Mouse (Mus musculus): ENCODE measurements around the gene Surf4.
A peak's percentile ranks its signal among the peaks of the same experiment; 100 is the strongest.
"Not testable (repeated sequence)": the region's sequence is repeated elsewhere in the genome, so short reads cannot be mapped to it uniquely, and the experiment has no call there.

Surf4 gene

GRCm38 (mm10) chr2:26905936-26906335 is 27.8 kb downstream of the Surf4 start:
- DNase-seq (ENCODE audit: low read depth in 2 of 2, low spot score in 2 of 2) = no peak

- no peak for DNase-seq (ENCODE audit: low read depth in 2 of 2, low spot score in 2 of 2)
Measured at GRCm38 (mm10) chr2:26903311-26903710, 30.4 kb downstream of the Surf4 start.

GRCm38 (mm10) chr2:26902467-26903220 is 31.1 kb downstream of the Surf4 start, which contains the start of gene Surf6:
Gene Surf6 (minus strand): TSS chr2:26902879.
- peak; percentile 96 to 97 for DNase-seq (ENCODE audit: low read depth in 2 of 2, low spot score in 2 of 2)

- no peak for DNase-seq (ENCODE audit: low read depth in 2 of 2, low spot score in 2 of 2)
Measured at GRCm38 (mm10) chr2:26901834-26902400, 31.8 kb downstream of the Surf4 start.

GRCm38 (mm10) chr2:26900731-26901130 is 33.0 kb downstream of the Surf4 start:
- DNase-seq (ENCODE audit: low read depth in 2 of 2, low spot score in 2 of 2) = no peak

- no peak for DNase-seq (ENCODE audit: low read depth in 2 of 2, low spot score in 2 of 2)
Measured at GRCm38 (mm10) chr2:26895898-26896297, 37.8 kb downstream of the Surf4 start.

GRCm38 (mm10) chr2:26886170-26886569 is 47.6 kb downstream of the Surf4 start:
- not testable (repeated sequence) for DNase-seq (ENCODE audit: low read depth in 2 of 2, low spot score in 2 of 2)

GRCm38 (mm10) chr2:26885541-26885940 is 48.2 kb downstream of the Surf4 start:
- not testable (repeated sequence) for DNase-seq (ENCODE audit: low read depth in 2 of 2, low spot score in 2 of 2)

GRCm38 (mm10) chr2:26878571-26878970 is 55.2 kb downstream of the Surf4 start:
- no peak for DNase-seq (ENCODE audit: low read depth in 2 of 2, low spot score in 2 of 2)

GRCm38 (mm10) chr2:26870666-26871065 is 63.1 kb downstream of the Surf4 start:
- no peak for DNase-seq (ENCODE audit: low read depth in 2 of 2, low spot score in 2 of 2)

Measured in CD8-positive naive resting alpha-beta T cell, adult 2 months (primary cell).